Mouse (Mus musculus) limb, embryonic 15.5 days (tissue): ENCODE data around the gene Ugcg. TPM values are rescaled to one million over a fixed set of nuclear protein-coding genes. Genes with fewer than 3 reads are reported as not detected.

Experiments
- ATAC-seq: fragments of 200-750 bp; cut with Nextera tagmentation; 2 replicates; pipeline ENCODE4 v1.8.0; 2017; ENCODE audit warnings: low read depth, moderate TSS enrichment; ENCODE audit not compliant: insufficient number of reproducible peaks, low FRiP score, low TSS enrichment
- H3K27ac ChIP-seq: fragments of 300-500 bp; sonication (generic); 2 replicates; pipeline ENCODE4 v1.5.1; 2015; ENCODE audit warnings: moderate library complexity, mild to moderate bottlenecking, inconsistent platforms
- H3K27me3 ChIP-seq: fragments of 300-500 bp; sonication (generic); 2 replicates; pipeline ENCODE4 v1.6.1; 2015; ENCODE audit warnings: inconsistent platforms
- H3K36me3 ChIP-seq: fragments of 300-500 bp; sonication (generic); 2 replicates; pipeline ENCODE4 v1.6.1; 2015; ENCODE audit warnings: inconsistent platforms
- H3K4me1 ChIP-seq: fragments of 300-500 bp; sonication (generic); 2 replicates; pipeline ENCODE4 v1.6.1; 2015; ENCODE audit warnings: inconsistent platforms
- H3K4me2 ChIP-seq: fragments of 300-500 bp; sonication (generic); 2 replicates; pipeline ENCODE4 v1.6.1; 2015; ENCODE audit warnings: mild to moderate bottlenecking, inconsistent platforms
- H3K4me3 ChIP-seq: fragments of 300-500 bp; sonication (generic); 2 replicates; pipeline ENCODE4 v1.5.1; 2015; ENCODE audit warnings: mild to moderate bottlenecking, inconsistent platforms
- H3K9ac ChIP-seq: fragments of 300-500 bp; sonication (generic); 2 replicates; pipeline ENCODE4 v1.6.1; 2015; ENCODE audit warnings: inconsistent platforms
- H3K9me3 ChIP-seq: fragments of 300-500 bp; sonication (generic); 2 replicates; pipeline ENCODE4 v1.6.1; 2016; ENCODE audit warnings: inconsistent platforms
- WGBS: fragments of 180-500 bp; shearing (Covaris S2); methylation state at CpG from one replicate; pipeline ENCODE4 v1.1.7; 2015; 5-methylcytosine and 5-hydroxymethylcytosine counted together
- polyA plus RNA-seq: library from polyadenylated mRNA; unstranded; fragments of >200 nt; fragmentation: Nextera tagmentation; extraction: Ambion mirVana; gene quantifications from 2 replicates; pipeline ENCODE4 v1.2.1, GENCODE M21; 2015

The Ugcg gene
- polyA plus RNA-seq, 1 experiment from 2014 or later: 12.0 TPM

DNA sequence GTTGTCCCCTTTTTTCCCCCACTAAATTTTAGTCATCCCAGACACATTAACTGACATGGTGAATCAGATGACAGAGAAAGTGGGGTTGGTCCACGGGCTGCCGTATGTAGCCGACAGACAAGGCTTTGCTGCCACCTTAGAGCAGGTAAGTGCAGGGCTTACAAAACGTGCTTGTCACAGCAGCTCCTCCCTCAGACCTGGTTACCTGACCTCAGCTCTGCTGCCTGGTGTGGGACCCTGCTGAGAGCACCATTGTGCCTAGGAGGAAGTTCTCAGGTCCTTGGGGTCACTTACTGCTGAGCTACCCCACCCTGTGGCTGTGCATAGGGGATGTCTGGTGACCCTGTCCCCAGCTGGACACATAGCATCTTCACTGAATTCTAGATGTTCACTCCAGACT is 24.8 kb downstream of the Ugcg start:
- no peaks in the 10 kb centered on the region for H3K4me1 ChIP-seq
- peaks cover 33% of the 10 kb centered on the region for H3K36me3 ChIP-seq
- no peak overlapping the region for H3K27ac ChIP-seq
- no peak overlapping the region for H3K4me3 ChIP-seq
- ATAC-seq: no peak
- H3K27me3 ChIP-seq: no peaks in the 10 kb centered on the region
- H3K4me2 ChIP-seq: no peak overlapping the region
- H3K9me3 ChIP-seq: no peaks in the 10 kb centered on the region
- no peak overlapping the region for H3K9ac ChIP-seq
- 78% methylated on average over 4 of the region's 4 CpGs for WGBS

GRCm38 (mm10) chr4:59214695-59215094 is 25.6 kb downstream of the Ugcg start:
- H3K27ac ChIP-seq: no peak overlapping the region
- no peak overlapping the region for H3K4me3 ChIP-seq
- WGBS: 97% methylated on average over 5 of the region's 5 CpGs

DNA sequence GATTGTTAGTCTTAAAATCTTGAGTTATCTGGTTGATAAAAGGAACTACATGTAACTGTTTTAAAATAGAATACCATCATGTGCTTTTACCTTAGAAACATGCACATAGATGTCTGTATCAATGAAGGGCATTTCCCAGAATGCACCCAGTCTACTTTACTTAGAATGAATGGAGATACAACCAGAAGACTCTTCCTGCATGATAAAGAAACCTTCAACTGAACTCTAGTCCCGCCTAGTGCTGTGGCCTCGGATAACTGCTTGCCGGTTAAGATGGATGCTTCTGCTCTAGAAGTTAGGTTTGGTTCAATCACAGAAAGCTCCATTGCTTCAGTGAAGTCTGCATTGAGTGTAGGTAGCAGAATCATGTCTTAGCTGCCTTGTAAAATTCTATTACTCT is 26.5 kb downstream of the Ugcg start:
- H3K9me3 ChIP-seq: no peaks in the 10 kb centered on the region
- H3K36me3 ChIP-seq: peaks cover 44% of the 10 kb centered on the region
- H3K4me3 ChIP-seq: no peak overlapping the region
- 92% methylated on average over 3 of the region's 3 CpGs for WGBS
- ATAC-seq: no peak
- H3K4me2 ChIP-seq: no peak overlapping the region
- H3K4me1 ChIP-seq: no peaks in the 10 kb centered on the region
- H3K27me3 ChIP-seq: no peaks in the 10 kb centered on the region
- H3K27ac ChIP-seq: no peak overlapping the region
- H3K9ac ChIP-seq: no peak overlapping the region

More at GRCm38 (mm10) chr4:59214695-59215094, 25.6 kb downstream of the Ugcg start:
- H3K9me3 ChIP-seq: no peaks in the 10 kb centered on the region
- peaks cover 41% of the 10 kb centered on the region for H3K36me3 ChIP-seq
- H3K27me3 ChIP-seq: no peaks in the 10 kb centered on the region
- H3K4me1 ChIP-seq: no peaks in the 10 kb centered on the region
- no peak overlapping the region for H3K4me2 ChIP-seq
- no peak overlapping the region for H3K9ac ChIP-seq
- no peak for ATAC-seq

DNA sequence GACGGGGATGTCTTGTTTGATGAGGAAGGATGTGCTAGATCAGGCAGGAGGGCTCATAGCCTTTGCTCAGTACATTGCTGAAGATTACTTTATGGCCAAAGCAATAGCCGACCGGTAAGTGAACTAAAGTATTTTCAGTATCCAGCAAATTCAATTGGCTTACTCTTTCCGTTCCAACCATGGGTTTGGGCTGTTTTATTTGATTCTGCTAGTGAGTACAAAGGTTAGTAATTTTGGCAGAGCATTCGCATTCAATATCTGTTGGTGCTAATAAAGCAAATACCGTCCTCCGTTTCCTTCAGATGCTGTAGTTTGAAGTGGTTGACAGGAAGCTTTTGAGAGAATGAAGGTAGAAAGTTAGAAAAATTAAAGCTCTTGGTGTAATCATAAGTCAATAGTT is 28.0 kb downstream of the Ugcg start:
- Histone ChIP-seq H3K9ac (no peak overlapping the region), H3K36me3 (peaks cover 46% of the 10 kb centered on the region), H3K9me3 (no peaks in the 10 kb centered on the region), H3K4me3 (no peak overlapping the region), H3K4me2 (no peak overlapping the region), H3K27ac (no peak overlapping the region), H3K4me1 (no peaks in the 10 kb centered on the region), H3K27me3 (no peaks in the 10 kb centered on the region)
- WGBS: 88% methylated on average over 7 of the region's 7 CpGs
- no peak for ATAC-seq

- no peaks in the 10 kb centered on the region for H3K9me3 ChIP-seq
- 69% methylated on average over 7 of the region's 7 CpGs for WGBS
- no peaks in the 10 kb centered on the region for H3K4me1 ChIP-seq
- H3K27ac ChIP-seq: no peak overlapping the region
- no peak overlapping the region for H3K4me3 ChIP-seq
- no peak overlapping the region for H3K4me2 ChIP-seq
- H3K27me3 ChIP-seq: no peaks in the 10 kb centered on the region
- ATAC-seq: no peak
- peaks cover 46% of the 10 kb centered on the region for H3K36me3 ChIP-seq
- no peak overlapping the region for H3K9ac ChIP-seq
Measured at GRCm38 (mm10) chr4:59218154-59218553, 29.1 kb downstream of the Ugcg start.

- ATAC-seq: no peak
- no peak overlapping the region for H3K4me2 ChIP-seq
- 85% methylated on average over 9 of the region's 9 CpGs for WGBS
- no peaks in the 10 kb centered on the region for H3K9me3 ChIP-seq
- no peaks in the 10 kb centered on the region for H3K4me1 ChIP-seq
- no peak overlapping the region for H3K9ac ChIP-seq
- no peaks in the 10 kb centered on the region for H3K27me3 ChIP-seq
- no peak overlapping the region for H3K4me3 ChIP-seq
- H3K27ac ChIP-seq: no peak overlapping the region
- H3K36me3 ChIP-seq: peaks cover 40% of the 10 kb centered on the region
Measured at GRCm38 (mm10) chr4:59222226-59222625, 33.2 kb downstream of the Ugcg start.

GRCm38 (mm10) chr4:59223055-59223615 is 34.1 kb downstream of the Ugcg start:
- Histone ChIP-seq H3K4me3 (no peak overlapping the region), H3K36me3 (peaks cover 38% of the 10 kb centered on the region), H3K9me3 (no peaks in the 10 kb centered on the region), H3K27me3 (no peaks in the 10 kb centered on the region), H3K4me2 (no peak overlapping the region), H3K27ac (no peak overlapping the region), H3K4me1 (no peaks in the 10 kb centered on the region), H3K9ac (no peak overlapping the region)
- 83% methylated on average over 5 of the region's 5 CpGs for WGBS
- ATAC-seq: no peak

DNA sequence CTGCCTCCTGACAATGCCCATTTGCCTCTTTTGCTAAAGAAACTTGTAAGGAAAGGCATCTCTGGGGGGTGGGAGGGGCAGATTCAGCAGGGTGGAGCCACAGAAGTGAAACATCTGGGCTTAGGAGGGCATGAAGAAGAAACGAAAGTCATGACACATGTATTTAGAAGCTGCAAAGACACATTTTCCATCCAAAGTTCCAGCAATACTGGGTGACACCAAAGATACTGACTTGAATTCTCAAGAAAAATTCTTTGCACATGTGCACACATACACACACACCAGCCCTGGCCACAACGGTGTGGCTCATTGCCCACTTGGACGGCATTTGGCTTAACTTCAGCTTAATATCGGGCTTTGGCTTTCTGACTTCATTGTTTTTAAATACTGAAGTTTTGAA is 35.8 kb downstream of the Ugcg start:
- H3K9ac ChIP-seq: no peak overlapping the region
- H3K27ac ChIP-seq: no peak overlapping the region
- no peak overlapping the region for H3K4me2 ChIP-seq
- no peak for ATAC-seq
- no peaks in the 10 kb centered on the region for H3K27me3 ChIP-seq
- H3K9me3 ChIP-seq: no peaks in the 10 kb centered on the region
- H3K36me3 ChIP-seq: peaks cover 27% of the 10 kb centered on the region
- no peak overlapping the region for H3K4me3 ChIP-seq
- no peaks in the 10 kb centered on the region for H3K4me1 ChIP-seq
- WGBS: 82% methylated on average over 4 of the region's 4 CpGs

- Histone ChIP-seq H3K9me3 (no peaks in the 10 kb centered on the region), H3K4me2 (no peak overlapping the region), H3K9ac (no peak overlapping the region), H3K4me3 (no peak overlapping the region), H3K4me1 (0 out of 2 replicates have a peak, but pooled peaks cover 3% of the 10 kb centered on the region), H3K27ac (no peak overlapping the region), H3K27me3 (no peaks in the 10 kb centered on the region), H3K36me3 (peaks cover 20% of the 10 kb centered on the region; the same call in 1 of the 2 replicates)
- 82% methylated on average over 9 of the region's 9 CpGs for WGBS
- ATAC-seq: no peak
Measured at GRCm38 (mm10) chr4:59227047-59227446, 38.0 kb downstream of the Ugcg start.

DNA sequence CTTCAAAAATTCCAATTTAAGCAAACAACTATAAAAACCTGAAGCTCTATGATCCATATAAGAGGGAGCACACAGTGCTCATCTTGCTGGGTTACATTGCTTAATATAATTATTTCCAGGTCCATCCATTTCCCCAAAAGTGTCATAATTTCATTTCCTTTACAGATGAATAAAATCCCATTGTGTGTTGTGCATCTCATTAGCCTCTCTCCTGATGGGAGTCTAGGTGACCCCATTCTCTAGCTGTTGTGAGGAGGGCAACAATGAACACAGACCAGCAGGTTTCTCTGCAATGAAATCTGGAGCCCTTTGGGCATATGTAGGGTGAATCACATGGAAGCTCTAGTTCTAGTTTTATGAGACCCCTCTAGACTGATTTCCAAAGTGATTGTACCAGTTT is 39.9 kb downstream of the Ugcg start:
- Histone ChIP-seq H3K4me3 (no peak overlapping the region), H3K9ac (no peak overlapping the region), H3K27me3 (no peaks in the 10 kb centered on the region), H3K36me3 (peaks cover 8% of the 10 kb centered on the region; the same call in 1 of the 2 replicates), H3K4me1 (0 out of 2 replicates have a peak, but pooled peaks cover 3% of the 10 kb centered on the region), H3K4me2 (no peak overlapping the region), H3K9me3 (no peaks in the 10 kb centered on the region), H3K27ac (no peak overlapping the region)
- no peak for ATAC-seq

- Histone ChIP-seq H3K4me2 (no peak overlapping the region), H3K27ac (peak overlapping the region; percentile 47; the same call in 1 of the 2 replicates), H3K9me3 (no peaks in the 10 kb centered on the region), H3K4me3 (no peak overlapping the region), H3K9ac (no peak overlapping the region), H3K36me3 (no peaks in the 10 kb centered on the region), H3K4me1 (0 out of 2 replicates have a peak, but pooled peaks cover 3% of the 10 kb centered on the region), H3K27me3 (no peaks in the 10 kb centered on the region)
- 71% methylated on average over 6 of the region's 6 CpGs for WGBS
- no peak; the same call in 1 of the 2 replicates for ATAC-seq
Measured at GRCm38 (mm10) chr4:59231266-59232055, 42.4 kb downstream of the Ugcg start.

DNA sequence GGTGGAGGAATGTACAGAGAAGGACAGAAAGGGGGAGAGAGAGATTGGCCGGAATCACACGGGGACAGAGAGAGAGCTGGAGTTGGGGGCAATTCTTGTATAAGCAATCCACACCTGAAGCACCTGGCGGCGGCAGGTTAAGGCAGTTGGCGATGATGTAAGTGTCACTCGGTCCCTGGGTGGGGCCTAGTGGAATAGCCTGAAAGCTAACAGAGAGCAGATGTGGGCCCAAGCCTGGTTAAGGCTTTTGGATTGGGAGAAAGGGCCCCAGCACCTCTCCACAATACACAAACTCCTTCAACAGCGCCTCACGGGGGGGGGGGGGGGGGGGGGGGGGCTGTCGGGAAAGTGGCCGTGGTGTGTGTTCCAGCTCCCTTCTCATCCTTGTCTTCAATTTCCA is 45.0 kb downstream of the Ugcg start:
- no peak for ATAC-seq
- no peak overlapping the region for H3K27ac ChIP-seq
- H3K4me2 ChIP-seq: no peak overlapping the region
- no peaks in the 10 kb centered on the region for H3K36me3 ChIP-seq
- no peaks in the 10 kb centered on the region for H3K27me3 ChIP-seq
- 85% methylated on average over 8 of the region's 10 CpGs for WGBS
- H3K9ac ChIP-seq: no peak overlapping the region
- H3K9me3 ChIP-seq: no peaks in the 10 kb centered on the region
- no peak overlapping the region for H3K4me3 ChIP-seq
- 0 out of 2 replicates have a peak, but pooled peaks cover 3% of the 10 kb centered on the region for H3K4me1 ChIP-seq
